Mouse (Mus musculus) mesoderm, embryonic 11.5 days (tissue): ENCODE results near the gene Clint1.
A peak's percentile ranks its signal among the peaks of the same experiment; 100 is the strongest.

Experiments
- DNase-seq: peaks from one replicate; pipeline ENCODE4 v3.0.0-alpha.2; 2012; ENCODE audit warnings: low read depth, low spot score

Gene Clint1

DNA sequence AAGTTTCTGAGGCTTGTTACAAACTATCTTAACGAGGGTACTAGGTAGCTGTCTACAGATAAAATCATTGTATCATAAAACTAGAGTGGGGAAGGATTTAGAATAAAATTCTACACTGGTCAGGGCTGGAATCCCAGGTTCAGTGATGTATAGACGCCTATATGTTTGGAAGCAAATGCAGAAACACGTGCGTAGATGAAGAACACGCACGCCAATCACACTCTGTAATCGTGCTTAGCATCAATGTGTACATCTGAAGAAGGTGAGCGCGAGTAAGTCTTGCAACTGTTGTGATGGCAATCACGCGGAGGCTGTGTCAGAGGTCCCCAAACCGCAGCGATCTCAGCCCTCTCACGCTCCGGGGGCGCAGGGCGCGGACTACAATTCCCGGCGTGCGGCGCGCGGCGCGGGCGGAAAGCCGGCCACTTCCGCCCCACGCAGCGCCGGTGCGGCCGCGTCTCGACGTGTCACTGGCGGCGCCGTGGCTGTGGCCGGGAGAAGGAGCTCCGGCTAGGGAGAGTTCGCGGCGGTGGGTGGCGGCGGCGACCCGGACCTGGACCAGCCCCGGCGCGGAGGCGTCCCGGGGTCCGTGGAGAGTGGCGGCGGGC, at the start of gene Clint1:
Clint1 (plus strand) TSS at position 536 of the 608 bp plus-strand sequence.
- peak; percentile 80 for DNase-seq

DNA sequence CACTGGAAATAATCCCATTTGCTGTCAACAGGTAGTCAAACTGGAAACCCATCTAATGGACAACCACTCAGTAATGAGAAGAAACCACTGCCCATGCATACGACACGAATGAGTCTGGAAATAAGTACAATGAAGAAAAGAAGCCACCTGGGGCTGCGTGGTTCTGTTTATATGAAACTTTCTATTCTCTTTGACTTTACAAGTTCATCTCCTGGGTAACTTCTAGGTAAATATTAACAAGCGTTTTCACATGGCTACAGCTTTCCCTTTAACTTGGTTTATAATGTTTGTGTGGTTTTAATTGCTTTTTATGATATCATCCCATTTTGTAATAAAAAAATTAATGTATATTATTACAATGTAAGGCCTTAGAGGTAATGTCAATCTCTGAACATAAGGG, 47.8 kb upstream of the Clint1 start:
- DNase-seq = no peak

DNA sequence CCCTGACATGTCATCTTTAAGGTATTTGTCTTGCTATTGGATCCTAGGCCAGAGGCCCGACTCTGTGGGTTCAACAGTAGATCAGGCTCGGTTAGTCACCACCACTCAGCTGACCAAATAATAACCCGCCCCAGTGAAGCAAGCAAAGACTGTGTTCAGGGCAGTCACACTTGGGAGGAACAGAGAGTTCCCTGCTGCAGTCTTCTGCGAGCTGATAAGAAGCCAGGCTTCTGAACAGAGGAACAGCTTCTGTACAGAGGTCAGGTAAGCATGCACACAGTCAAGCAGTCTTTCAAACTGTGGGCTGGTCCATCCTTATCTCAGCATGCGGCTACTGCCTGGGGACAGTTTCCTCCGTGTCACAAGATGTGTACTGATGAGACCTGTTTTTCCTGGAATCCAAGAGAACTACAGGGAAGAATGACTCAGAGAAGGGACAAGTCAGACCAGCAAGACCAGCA, 46.5 kb upstream of the Clint1 start:
- DNase-seq = no peak

DNA sequence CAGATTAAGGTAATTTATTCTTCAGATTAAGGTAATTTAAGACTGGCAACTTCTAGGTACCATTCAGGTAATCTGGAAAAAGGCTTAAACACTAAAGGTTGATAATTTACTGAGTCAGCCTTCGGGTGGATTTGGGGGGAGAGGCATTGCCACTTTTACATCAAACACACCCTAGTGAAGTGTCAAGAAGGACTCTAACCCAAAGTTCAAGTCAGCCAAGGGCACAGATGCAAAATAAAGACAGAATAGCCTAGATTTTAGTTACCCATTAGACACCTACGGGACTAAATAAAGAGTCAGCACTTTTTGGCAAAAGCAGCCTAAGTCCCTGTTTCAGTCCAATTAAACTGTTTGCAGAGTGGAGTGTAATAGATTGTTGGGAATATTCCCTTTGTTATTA, 46.0 kb upstream of the Clint1 start:
- DNase-seq = no peak

DNA sequence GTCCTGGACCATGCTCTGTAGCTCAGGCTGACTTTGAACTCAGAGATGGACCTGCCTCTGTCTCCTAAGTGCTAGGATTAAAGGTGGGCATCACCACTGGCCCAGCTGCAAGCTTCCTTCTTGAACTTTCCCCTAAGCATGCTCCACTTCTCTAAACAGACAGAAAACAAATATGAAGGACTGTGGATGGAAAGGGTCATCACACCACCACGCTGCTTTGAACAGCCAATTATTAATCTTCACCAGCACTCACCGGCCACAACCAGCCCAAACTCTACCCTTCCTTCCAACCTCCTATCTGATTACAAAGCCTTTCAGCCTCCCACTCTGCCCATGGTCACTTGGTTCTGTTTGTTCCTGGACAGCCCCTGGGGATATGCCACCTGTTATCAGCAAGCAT, 45.6 kb upstream of the Clint1 start:
- DNase-seq = no peak

DNA sequence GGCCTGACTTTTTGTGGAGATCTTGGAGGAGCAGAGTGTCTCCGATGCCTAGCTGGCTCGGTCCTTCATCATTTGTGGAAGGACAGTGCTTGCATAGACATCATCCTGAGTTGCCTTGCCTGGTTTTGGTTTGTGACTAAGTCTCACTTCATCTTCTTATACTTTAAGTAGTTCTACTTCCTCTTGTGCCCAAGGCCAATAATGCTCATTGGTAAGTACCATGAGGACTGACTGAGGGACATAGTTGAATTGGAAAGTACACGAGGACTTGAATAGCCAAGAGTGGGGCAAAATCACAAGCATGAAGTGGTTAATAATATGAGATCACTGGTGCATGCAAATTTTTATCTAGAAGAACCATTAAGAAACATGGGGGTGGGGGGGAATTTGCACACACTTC, 45.0 kb upstream of the Clint1 start:
- no peak for DNase-seq

DNA sequence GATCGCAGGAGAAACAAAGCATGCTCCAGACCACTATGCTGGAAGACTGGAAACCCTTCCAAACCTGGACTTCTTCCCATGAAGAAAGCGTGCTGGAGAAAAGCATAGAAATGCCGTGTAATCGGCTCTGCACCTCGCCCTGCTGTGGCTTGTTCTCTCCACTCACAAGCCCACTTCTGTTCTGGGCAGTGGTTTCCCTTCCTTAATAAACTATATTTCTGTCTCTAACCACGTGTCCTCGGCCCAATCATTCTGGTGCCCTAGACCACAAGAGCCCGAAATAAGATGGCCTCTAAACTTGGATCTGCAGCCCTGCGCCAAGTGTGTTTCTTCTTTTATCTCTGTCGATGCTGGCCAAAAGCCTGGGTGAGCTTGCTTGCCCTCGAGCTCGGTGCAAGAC, 44.0 kb upstream of the Clint1 start:
- no peak for DNase-seq

DNA sequence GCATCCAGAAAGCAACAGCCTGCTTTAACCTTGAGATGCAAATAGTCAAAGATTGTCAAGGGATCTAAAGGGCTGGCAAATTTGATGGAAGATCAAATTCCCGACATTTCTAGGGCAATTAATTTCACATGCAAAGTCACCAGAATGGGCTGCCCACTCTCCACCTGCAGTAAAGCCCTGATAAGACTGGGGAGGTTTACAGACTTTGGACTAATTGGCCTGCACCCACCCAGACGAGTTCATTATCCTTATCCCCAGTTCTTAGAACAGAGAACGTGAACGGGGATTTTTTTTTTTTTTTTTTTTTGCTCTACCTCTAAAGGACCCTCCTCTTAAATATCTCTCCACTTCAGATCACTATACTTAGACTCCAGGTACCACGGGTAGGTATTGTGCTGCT, 42.4 kb upstream of the Clint1 start:
- DNase-seq = no peak

DNA sequence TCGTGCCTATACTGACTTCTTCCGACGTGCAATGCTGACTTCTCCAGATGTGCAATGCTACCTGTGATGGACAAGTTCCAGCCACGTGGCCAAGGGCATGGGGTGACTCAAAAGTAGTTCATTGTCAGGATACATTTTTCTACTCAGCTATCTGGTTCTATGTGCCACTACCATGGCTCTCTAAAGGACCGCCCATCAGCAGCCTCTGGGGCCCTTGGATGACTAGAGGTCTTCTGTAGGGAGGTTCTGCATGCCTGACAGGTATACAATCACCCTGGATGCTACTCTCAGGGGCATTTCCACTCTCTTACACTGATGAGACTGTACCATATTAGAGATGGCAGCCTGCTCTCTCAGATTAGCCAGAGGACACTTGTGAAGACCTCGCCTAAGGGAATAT, 41.8 kb upstream of the Clint1 start:
- DNase-seq = no peak

DNA sequence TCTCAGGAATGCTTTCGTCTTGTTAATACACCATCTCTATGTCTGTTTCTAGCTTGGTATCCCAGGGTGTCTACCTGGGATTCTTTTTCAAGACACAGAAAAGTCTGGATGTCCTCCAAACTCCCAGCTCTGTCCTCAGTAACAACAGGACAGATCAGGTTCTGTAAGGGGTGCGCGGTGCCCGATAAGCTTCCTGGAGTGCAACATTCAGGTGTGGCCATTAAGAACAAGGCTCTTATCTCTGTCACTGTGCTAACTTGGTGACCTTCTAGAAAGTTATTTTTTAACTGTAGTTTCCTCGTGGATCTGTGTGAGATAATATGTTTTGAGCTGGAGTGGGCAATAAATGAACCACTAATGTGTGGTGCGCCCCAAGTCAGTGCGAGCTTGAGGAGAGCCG, 41.0 kb upstream of the Clint1 start:
- DNase-seq = no peak

DNA sequence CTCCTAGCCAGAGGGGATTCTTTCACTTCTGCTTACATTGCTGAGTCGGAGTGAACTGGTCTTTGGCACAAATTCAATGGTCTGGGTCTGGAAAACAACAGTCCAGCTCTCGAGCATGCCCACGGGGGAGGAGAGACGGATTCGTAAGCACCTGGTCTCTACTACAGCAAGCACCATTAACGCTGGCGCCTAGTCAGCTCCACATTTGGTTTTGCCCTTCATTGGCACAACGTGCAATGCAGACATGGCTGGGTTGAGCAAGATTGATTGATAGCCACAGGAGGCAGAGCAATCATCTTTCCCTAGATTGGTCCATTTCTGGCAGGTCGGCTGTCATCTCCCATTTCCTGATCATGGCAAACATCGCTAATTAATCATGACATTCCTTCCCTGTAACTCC, 36.2 kb upstream of the Clint1 start:
- DNase-seq = no peak

DNA sequence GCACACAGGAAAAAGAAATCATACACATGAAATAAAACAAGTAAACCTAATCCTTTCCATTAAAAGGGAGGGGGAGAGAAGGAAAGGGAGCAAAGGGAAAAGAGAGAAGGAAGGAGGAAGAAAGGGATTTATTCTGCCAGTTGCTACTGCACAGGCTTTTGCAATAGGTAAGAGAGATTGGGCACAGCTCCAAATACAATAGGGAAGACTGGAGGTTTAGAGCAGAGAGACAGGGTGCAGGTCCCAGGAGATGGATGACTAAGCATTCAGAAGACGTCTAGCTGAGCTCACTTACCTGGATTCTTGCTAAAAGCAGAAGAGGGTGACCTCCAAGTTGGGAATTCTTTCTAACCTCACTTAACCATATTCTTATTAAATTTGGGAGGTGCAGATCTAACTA, 35.1 kb upstream of the Clint1 start:
- no peak for DNase-seq

DNA sequence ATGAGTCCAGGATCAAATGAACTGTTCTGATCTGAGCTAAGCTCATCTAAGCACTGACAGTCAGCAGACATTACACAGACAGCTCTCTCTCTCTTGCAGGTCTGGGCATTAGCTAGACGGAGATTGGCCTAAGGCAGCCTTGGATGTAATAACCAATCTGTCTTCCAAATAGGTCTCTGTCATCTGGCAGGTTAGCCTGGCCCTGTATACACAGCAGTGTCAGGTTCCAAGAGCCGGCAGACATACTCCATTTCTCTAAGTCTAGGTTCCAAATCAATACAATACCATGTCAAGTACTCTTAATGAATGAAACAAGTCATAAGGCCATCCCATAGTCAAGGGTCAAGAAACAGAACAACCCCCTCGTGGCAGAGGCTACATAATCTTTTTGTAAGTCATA, 33.9 kb upstream of the Clint1 start:
- peak; percentile 39 for DNase-seq

DNA sequence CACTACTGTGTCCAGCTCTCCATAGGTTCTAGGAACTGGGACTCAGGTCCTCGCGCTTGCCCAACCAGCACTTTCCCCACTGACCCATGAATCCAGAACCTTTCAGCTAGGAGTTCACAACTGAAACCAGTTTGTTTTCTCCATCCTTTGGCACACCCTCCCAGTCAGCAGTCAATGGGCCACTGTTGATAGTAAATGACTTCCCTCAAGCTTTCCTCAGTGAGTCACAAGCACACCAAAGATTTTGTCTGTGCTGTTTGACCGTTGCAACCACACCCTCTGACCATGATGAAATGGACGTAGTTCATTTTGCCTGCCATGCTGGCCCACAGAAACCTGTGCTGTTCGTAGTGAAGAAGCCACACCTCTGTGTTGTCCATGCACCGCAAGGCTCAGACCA, 30.9 kb upstream of the Clint1 start:
- no peak for DNase-seq

DNA sequence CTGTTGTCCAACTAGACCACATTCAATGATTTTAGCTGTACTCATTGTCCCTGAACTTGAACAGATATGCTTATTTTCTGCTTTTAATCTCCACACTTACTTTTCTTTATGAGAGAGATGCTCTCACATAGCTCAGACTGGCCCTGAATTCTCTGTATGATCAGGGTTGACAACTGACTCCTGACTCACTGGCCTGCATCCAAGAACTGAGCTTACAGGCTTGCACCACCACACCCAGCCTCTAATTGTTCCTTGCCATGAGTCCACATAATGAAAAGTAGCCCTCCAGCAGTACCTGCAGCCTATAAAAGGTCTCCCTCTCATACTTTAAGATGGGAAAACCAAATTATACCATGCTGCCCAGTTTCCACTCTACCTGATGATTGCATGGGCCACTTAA, 21.7 kb upstream of the Clint1 start:
- DNase-seq = no peak

DNA sequence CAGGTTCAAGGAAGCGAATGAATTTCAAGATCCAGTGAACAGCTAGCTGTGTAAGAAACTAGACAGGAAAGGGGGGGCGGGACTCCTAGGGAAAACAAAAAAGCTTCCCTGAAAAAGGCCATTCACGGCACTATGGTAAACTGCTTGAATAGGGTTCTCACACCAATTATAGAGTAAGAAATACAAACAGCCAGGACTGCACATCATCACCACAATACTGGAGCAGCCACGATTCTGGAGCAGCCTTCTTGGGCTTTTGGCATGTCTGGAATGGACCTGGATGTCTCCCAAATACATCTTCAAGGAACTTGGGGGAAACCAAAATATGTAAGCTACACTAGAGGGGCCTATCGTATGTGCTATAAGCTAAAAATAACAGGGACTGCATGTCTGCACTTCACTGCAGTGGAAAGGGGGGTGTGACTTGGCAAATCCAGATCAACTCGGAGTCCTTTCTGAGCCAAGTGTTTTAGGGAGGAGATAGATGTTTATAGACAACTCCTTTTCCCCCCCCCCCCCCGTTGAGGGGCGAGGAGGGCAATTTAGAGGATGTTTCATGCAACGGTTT, 21.0 kb upstream of the Clint1 start:
- DNase-seq = no peak

DNA sequence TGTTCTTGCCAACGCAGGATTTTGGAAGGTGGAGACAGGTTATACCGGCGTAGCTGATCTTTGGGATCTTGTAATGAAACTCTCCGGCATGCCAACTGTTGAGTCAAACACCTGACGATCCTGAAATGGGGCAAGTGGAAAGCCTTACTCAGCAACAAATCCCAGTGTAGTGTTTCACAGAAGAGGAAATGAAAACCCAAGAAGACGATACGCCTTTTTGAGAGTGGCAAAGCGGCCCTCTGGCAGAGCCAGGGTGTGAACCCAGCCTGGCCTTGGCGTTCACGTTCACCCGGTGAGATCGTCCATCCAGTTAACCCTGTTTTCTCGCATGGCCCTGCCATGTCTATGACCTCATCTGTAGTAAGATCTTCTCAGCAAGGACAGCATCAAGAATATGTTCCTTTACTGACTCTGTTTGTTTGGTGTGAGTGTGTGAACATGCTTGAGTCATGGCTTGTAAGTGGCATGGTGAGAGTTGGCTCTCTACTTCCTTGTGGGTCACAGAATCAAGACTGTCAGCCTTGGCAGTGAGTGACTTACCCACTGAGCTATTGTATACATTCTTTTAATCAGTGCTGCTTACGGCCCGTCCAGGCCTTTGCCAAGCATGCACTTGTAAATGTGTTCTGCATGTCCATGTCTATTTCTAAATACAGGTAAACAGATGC, 20.2 kb upstream of the Clint1 start:
- DNase-seq = no peak

DNA sequence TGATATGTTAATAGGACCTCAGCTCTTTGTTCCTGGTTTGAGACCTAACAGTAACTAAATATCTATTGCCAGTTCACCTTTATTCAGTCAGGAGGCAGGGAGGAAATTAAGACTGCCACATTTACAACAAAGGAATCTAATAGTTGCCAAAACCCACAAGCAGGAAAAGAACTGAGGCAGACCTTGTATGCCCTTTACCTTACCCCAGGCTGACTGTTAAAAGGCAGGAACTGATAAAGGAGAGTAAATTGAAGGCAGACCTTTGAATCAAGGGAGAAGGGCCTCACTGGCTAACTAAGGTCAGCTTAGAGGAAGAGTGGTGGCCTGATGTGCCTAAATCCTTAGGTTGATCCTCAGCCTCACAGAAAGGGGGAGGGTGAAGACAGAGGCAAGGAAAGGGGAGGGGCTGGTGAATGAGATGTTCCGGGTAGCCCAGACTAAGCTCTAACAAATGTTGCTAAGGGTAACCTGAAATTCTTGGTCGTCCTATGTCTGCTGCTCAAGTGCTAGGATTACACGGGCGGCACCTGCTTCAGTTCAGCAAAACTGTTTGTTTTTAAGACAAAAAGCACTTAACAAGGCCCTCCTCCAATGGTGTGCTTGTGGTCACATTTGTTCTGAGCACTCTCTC, 16.1 kb upstream of the Clint1 start:
- no peak for DNase-seq

DNA sequence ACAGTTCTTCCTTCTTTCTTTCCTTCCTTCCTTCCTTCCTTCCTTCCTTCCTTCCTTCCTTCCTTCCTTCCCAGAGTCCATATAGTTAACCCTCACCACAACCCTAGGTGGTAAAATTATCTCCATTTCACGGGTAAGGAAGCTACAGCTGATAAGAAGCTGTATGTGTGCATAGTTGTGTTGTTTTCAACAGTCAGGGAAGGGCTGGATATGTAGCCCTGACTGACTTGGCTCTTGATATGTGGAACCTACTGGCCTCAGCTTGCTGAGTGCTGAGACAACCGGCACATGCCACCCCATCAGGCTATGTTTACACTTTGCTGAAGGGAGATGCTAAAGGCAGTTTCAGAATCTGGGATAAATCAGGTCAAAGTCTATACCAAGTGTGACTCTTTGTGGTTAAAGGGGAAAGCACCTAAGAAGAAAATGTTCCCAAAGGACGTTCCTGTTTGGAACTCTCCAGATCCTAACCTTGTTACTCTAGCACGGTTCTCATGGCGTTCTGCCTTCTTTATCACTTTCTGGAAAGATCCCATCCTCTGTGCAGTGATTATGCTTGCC, 14.5 kb upstream of the Clint1 start:
- no peak for DNase-seq

DNA sequence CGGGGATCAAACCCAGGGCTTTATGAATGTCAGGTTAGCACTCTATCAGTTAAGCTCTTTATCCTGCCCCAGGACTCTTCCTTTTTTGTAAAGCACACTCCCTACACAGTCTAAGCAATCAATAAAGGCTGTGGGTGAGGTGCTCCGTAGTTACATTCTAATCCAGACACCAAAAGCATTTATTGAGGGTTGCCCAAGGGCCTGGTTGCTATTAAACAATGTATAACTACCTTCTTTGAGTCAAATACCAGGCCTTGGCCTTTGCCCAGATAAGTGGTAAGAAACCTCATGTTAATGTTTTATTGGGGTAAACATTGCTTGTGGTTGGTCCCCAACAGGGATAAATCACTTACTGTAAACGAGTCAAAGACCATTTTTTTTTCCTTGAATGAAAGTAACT, 13.4 kb upstream of the Clint1 start:
- no peak for DNase-seq

DNA sequence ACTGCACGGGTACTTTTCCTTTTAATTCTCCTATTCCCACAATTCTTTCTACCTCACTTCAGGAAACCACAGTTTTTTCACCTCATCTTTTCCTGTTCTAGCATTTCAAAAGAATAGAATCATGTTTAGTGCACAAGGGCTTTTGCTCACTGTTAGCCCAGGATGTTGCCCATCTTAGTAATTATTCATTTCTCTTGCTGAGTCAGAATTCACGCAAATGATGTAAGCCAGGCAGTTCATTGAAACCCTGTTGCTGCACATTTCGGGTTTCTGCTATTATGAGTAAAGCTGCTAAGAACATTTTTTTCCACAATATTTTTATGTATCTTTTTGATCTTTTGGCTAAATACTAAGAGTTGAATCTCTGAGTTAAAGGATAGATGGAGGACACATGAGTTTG, 11.5 kb upstream of the Clint1 start:
- DNase-seq = no peak

DNA sequence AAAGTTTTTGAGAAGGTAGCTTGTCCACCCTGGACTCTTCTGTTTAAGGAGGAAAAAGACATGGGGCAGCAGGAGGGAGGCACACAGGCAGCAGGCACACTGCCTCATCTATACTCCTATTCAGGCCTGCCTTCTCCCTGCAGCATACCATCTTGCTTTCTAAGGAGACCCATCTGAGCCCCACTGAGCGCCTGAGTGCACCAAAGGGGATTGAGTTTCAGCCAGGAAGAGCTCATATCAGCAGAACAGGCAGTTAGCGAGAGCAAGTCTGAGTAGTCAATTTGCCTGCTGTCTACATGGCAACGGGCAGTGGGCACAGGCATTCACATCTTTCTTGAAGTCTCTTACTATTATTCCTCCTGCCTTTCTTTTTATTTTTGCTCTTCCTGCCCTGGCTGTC, 5.8 kb upstream of the Clint1 start:
- DNase-seq = no peak

DNA sequence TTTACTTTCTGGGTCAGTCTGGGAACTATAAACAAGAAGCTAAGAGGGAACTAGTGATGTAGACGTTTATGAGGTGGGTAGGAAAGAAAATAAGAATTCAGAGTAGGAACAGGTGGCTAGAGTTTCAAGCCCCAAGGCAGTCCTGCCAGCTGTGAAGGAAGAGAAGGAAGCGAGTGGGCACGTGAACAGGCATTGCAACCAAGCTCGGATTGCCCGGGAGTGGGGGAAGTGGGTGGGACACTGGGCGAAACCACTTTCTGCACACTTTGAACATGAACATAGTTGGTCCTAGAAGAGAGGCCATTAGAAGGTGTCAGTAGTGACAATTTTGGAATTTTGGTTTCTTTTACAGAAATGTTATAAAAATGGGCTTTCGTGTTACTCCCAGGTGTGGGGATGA, 4.3 kb upstream of the Clint1 start:
- DNase-seq = no peak
